Mouse (Mus musculus) thymus, adult 2 months (tissue): ENCODE results near the gene Radil.

Experiments used
- CTCF ChIP-seq: fragments of 200-500 bp; IDR thresholded peaks from 2 replicates; pipeline ENCODE4 v1.5.1; 2012; ENCODE audit warnings: mild to moderate bottlenecking, control low read depth, low read length, moderate library complexity, borderline replicate concordance; ENCODE audit not compliant: control insufficient read depth, poor library complexity, insufficient read depth; ENCODE audit errors: extremely low read depth
- POLR2A ChIP-seq: fragments of 200-500 bp; IDR thresholded peaks from 2 replicates; pipeline ENCODE4 v1.6.1; 2012; ENCODE audit warnings: mild to moderate bottlenecking, low read length, control low read depth, moderate library complexity; ENCODE audit not compliant: control insufficient read depth, poor library complexity, insufficient read depth; ENCODE audit errors: extremely low read depth

DNA sequence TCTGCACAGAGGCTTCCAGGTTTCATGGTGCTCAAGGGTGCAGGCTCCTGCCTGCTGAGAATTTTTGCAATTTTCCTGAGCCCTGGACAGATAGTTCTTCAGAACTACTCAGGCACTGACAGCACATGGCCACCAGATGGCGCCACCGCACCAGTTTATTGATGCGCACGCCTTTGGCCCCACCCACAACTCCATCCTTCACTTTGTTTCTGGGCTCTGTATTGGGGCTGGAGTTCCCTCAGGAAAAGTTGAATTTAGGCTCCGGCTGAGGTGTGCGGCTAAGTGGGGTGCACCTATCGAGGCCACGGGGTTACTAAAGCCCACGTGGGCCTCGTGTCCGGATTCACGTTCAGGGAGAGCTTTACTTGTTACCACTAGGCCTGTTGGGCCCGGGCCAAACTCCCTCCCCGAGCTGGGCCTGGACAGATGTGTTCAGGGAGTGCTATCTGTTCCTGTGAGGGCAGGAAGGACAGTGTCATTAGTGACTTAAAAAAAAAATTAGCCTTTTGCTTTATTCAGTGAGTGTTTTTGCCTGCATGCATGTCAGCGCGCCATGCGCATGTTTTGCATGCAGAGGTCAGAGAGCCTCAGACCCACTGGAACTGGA, 72.0 kb downstream of the Radil start:
- TF ChIP-seq POLR2A (no peak), CTCF (peak; percentile 94)
